Mouse (Mus musculus) yolk sac, embryonic 10.5 days (tissue): Measurements from ENCODE around the gene Tmem120b.

Experiments
- DNase-seq: peaks from one replicate; pipeline ENCODE4 v3.0.0-alpha.2; 2017; ENCODE audit warnings: low spot score

Tmem120b gene

GRCm38 (mm10) chr5:123140694-123141554 is 72.7 kb downstream of the Tmem120b start:
- DNase-seq = peak; percentile 94

GRCm38 (mm10) chr5:123141555-123142160 is 73.4 kb downstream of the Tmem120b start:
- no peak for DNase-seq

GRCm38 (mm10) chr5:123142161-123143157 is 74.2 kb downstream of the Tmem120b start, which contains the start of gene Setd1b:
TSS of gene Setd1b (plus strand) at chr5:123142193.
- DNase-seq = peak; percentile 75

- DNase-seq = peak; percentile 55
Measured at GRCm38 (mm10) chr5:123143251-123143970, 75.2 kb downstream of the Tmem120b start.

- no peak for DNase-seq
Measured at GRCm38 (mm10) chr5:123143971-123144745, 75.9 kb downstream of the Tmem120b start.

- DNase-seq = peak; percentile 55
Measured at GRCm38 (mm10) chr5:123144746-123145590, 76.8 kb downstream of the Tmem120b start.

GRCm38 (mm10) chr5:123146357-123146756 is 78.1 kb downstream of the Tmem120b start:
- no peak for DNase-seq

GRCm38 (mm10) chr5:123147569-123147968 is 79.4 kb downstream of the Tmem120b start:
- no peak for DNase-seq

GRCm38 (mm10) chr5:123148073-123148722 is 80.0 kb downstream of the Tmem120b start:
- no peak for DNase-seq

- peak; percentile 85 for DNase-seq
Measured at GRCm38 (mm10) chr5:123149451-123150400, 81.5 kb downstream of the Tmem120b start.

- DNase-seq = peak; percentile 31
Measured at GRCm38 (mm10) chr5:123150641-123151040, 82.4 kb downstream of the Tmem120b start.

- DNase-seq = no peak
Measured at GRCm38 (mm10) chr5:123151077-123151476, 82.9 kb downstream of the Tmem120b start.

GRCm38 (mm10) chr5:123151707-123152362 is 83.6 kb downstream of the Tmem120b start:
- no peak for DNase-seq

GRCm38 (mm10) chr5:123152901-123153300 is 84.7 kb downstream of the Tmem120b start:
- DNase-seq = no peak

- peak; percentile 69 for DNase-seq
Measured at GRCm38 (mm10) chr5:123155425-123155824, 87.2 kb downstream of the Tmem120b start.

GRCm38 (mm10) chr5:123156763-123157162 is 88.5 kb downstream of the Tmem120b start:
- no peak for DNase-seq

- no peak for DNase-seq
Measured at GRCm38 (mm10) chr5:123157972-123158371, 89.8 kb downstream of the Tmem120b start.
